Mouse (Mus musculus): Measurements from ENCODE around the gene Ktn1. TPM values are rescaled to one million over a fixed set of nuclear protein-coding genes. Genes with fewer than 3 reads are reported as not detected.

Gene Ktn1
- polyA plus RNA-seq (2015; fragmentation: Nextera tagmentation; extraction: Ambion mirVana): 51.9 and 56.8 TPM in 2 replicates

GRCm38 (mm10) chr14:47648218-47648617 lies at the start of gene Ktn1:
Gene Ktn1 (plus strand): TSS chr14:47648448.
- Histone ChIP-seq H3K27ac (ENCODE audit: low read length) (peak within 1 kb of the TSS; percentile 95), H3K4me1 (replicated peaks; ENCODE audit: control insufficient read depth, insufficient read depth, low read length) (peaks cover 12% of the 10 kb centered on the region), H3K9me3 (ENCODE audit: control insufficient read depth, low read length) (no peaks in the 10 kb centered on the region), H3K4me3 (ENCODE audit: low read length) (peak within 1 kb of the TSS; percentile 93), H3K4me2 (ENCODE audit: low read depth, low read length) (peak within 1 kb of the TSS; percentile 80), H3K27me3 (ENCODE audit: control insufficient read depth, insufficient read depth, low read depth, low read length) (no peaks in the 10 kb centered on the region), H3K9ac (ENCODE audit: low read length) (peak within 1 kb of the TSS; percentile 98), H3K36me3 (ENCODE audit: control insufficient read depth, insufficient read depth, low read length) (no peaks in the 10 kb centered on the region)
- no peak for ATAC-seq (ENCODE audit: low read depth)
- WGBS: 42% methylated on average over 5 of the region's 5 CpGs

DNA sequence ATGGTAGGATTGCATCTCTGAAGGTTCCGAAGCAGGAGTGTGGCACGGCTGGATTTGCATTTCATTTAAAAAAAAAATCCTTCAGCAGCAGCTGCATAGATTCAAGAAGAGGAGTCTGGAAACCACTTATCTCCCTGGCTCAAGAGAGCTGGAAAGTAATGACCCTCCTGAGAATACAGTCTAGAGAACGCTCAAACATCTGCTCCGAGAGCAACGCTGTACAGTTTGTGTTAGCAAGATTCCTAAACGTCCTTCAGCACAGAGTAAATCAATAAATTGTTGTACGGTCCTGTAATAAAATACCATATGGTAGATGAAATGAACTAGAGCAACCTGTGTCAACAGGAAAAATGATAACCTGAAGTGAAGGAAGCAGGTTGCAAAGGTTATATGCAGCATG lies 35.0 kb upstream of the Ktn1 start:
- no peaks in the 10 kb centered on the region for H3K4me1 ChIP-seq (replicated peaks; ENCODE audit: control insufficient read depth, insufficient read depth, low read length)
- no peaks in the 10 kb centered on the region for H3K27me3 ChIP-seq (ENCODE audit: control insufficient read depth, insufficient read depth, low read depth, low read length)
- no peaks in the 10 kb centered on the region for H3K36me3 ChIP-seq (ENCODE audit: control insufficient read depth, insufficient read depth, low read length)
- H3K9ac ChIP-seq (ENCODE audit: low read length): no peak overlapping the region
- no peak overlapping the region for H3K27ac ChIP-seq (ENCODE audit: low read length)
- H3K4me2 ChIP-seq (ENCODE audit: low read depth, low read length): no peak overlapping the region
- ATAC-seq (ENCODE audit: low read depth): no peak
- H3K9me3 ChIP-seq (ENCODE audit: control insufficient read depth, low read length): no peaks in the 10 kb centered on the region
- 52% methylated on average over 7 of the region's 7 CpGs for WGBS
- H3K4me3 ChIP-seq (ENCODE audit: low read length): no peak overlapping the region

- 77% methylated on average over 5 of the region's 5 CpGs for WGBS
Measured at GRCm38 (mm10) chr14:47618891-47619290, 29.4 kb upstream of the Ktn1 start.

DNA sequence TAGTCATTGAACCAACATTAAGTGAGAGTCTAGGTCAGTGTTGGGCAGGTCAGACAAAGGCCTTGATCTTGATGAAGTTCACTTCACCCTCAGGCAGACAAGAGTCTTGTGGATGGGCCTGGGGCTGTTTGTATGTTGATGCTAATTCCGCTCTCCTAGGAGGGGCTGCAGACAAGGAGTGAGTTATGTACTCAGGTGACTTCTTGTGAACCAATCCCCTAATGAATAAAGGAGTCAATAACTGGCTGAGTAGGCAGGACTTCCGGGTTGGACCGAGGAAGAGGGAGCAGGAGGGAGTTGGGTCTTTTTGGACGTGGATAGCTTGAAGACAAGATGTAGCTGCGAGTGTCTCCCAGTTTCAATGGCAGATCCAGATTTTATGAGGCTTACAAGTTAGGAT lies 26.3 kb upstream of the Ktn1 start:
- Histone ChIP-seq H3K27me3 (ENCODE audit: control insufficient read depth, insufficient read depth, low read depth, low read length) (no peaks in the 10 kb centered on the region), H3K27ac (ENCODE audit: low read length) (no peak overlapping the region), H3K4me2 (ENCODE audit: low read depth, low read length) (no peak overlapping the region), H3K4me1 (replicated peaks; ENCODE audit: control insufficient read depth, insufficient read depth, low read length) (no peaks in the 10 kb centered on the region), H3K9me3 (ENCODE audit: control insufficient read depth, low read length) (no peaks in the 10 kb centered on the region), H3K9ac (ENCODE audit: low read length) (no peak overlapping the region), H3K36me3 (ENCODE audit: control insufficient read depth, insufficient read depth, low read length) (no peaks in the 10 kb centered on the region), H3K4me3 (ENCODE audit: low read length) (no peak overlapping the region)
- no peak for ATAC-seq (ENCODE audit: low read depth)
- WGBS: 83% methylated on average over 5 of the region's 5 CpGs

More at GRCm38 (mm10) chr14:47618891-47619290, 29.4 kb upstream of the Ktn1 start:
- H3K27me3 ChIP-seq (ENCODE audit: control insufficient read depth, insufficient read depth, low read depth, low read length): no peaks in the 10 kb centered on the region
- H3K27ac ChIP-seq (ENCODE audit: low read length): no peak overlapping the region
- no peak overlapping the region for H3K9ac ChIP-seq (ENCODE audit: low read length)
- H3K4me1 ChIP-seq (replicated peaks; ENCODE audit: control insufficient read depth, insufficient read depth, low read length): no peaks in the 10 kb centered on the region
- H3K4me2 ChIP-seq (ENCODE audit: low read depth, low read length): no peak overlapping the region
- H3K9me3 ChIP-seq (ENCODE audit: control insufficient read depth, low read length): no peaks in the 10 kb centered on the region
- ATAC-seq (ENCODE audit: low read depth): no peak
- H3K36me3 ChIP-seq (ENCODE audit: control insufficient read depth, insufficient read depth, low read length): no peaks in the 10 kb centered on the region
- no peak overlapping the region for H3K4me3 ChIP-seq (ENCODE audit: low read length)

DNA sequence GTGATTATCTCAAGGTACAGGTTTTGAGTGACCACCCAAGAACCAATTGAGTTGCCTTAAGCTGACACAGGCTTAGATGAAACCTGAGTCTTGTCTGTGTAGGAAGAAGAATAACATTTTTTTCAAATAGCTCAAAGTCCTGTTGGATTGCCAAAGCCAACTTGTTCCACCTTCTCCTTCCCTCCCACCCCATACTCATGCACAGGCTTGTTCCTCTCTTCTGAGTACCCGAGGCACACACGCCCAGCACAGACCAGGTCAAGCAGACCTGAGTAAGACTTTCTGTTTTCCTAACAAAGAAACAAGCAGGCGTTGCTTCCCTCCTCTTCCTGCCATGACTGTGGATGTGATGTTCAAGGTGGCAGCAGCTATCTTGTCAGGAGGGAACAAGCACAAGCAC lies 23.4 kb upstream of the Ktn1 start:
- Histone ChIP-seq H3K36me3 (ENCODE audit: control insufficient read depth, insufficient read depth, low read length) (no peaks in the 10 kb centered on the region), H3K27ac (ENCODE audit: low read length) (no peak overlapping the region), H3K4me3 (ENCODE audit: low read length) (no peak overlapping the region), H3K4me1 (replicated peaks; ENCODE audit: control insufficient read depth, insufficient read depth, low read length) (no peaks in the 10 kb centered on the region), H3K27me3 (ENCODE audit: control insufficient read depth, insufficient read depth, low read depth, low read length) (no peaks in the 10 kb centered on the region), H3K9ac (ENCODE audit: low read length) (no peak overlapping the region), H3K9me3 (ENCODE audit: control insufficient read depth, low read length) (no peaks in the 10 kb centered on the region), H3K4me2 (ENCODE audit: low read depth, low read length) (no peak overlapping the region)
- no peak for ATAC-seq (ENCODE audit: low read depth)
- 47% methylated on average over 3 of the region's 3 CpGs for WGBS

GRCm38 (mm10) chr14:47626143-47626542 lies 22.1 kb upstream of the Ktn1 start:
- Histone ChIP-seq H3K9me3 (ENCODE audit: control insufficient read depth, low read length) (no peaks in the 10 kb centered on the region), H3K27ac (ENCODE audit: low read length) (no peak overlapping the region), H3K4me3 (ENCODE audit: low read length) (no peak overlapping the region), H3K9ac (ENCODE audit: low read length) (no peak overlapping the region), H3K4me1 (replicated peaks; ENCODE audit: control insufficient read depth, insufficient read depth, low read length) (no peaks in the 10 kb centered on the region), H3K36me3 (ENCODE audit: control insufficient read depth, insufficient read depth, low read length) (no peaks in the 10 kb centered on the region), H3K4me2 (ENCODE audit: low read depth, low read length) (no peak overlapping the region), H3K27me3 (ENCODE audit: control insufficient read depth, insufficient read depth, low read depth, low read length) (no peaks in the 10 kb centered on the region)
- 68% methylated on average over 4 of the region's 4 CpGs for WGBS
- no peak for ATAC-seq (ENCODE audit: low read depth)

DNA sequence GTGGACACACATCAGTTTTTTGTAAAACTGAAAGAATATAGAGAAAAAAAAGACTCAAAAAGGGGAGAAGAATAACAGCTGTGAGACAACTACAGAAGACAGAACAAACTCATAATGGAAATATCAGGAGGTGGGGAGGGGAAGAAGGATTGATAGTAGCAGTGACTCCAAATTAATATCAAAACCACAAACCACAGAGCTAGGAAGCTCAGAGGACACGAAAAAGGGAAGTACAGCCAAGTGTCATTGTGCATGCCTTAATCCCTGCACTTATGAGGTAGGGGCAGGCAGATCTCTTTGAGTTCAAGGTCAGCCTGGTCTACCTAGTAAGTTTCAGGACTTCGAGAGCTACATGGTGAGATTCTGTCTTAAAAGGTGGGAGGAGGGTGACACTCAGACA lies 21.4 kb upstream of the Ktn1 start:
- H3K9me3 ChIP-seq (ENCODE audit: control insufficient read depth, low read length): no peaks in the 10 kb centered on the region
- H3K27ac ChIP-seq (ENCODE audit: low read length): no peak overlapping the region
- no peak overlapping the region for H3K4me3 ChIP-seq (ENCODE audit: low read length)
- no peak for ATAC-seq (ENCODE audit: low read depth)
- H3K36me3 ChIP-seq (ENCODE audit: control insufficient read depth, insufficient read depth, low read length): no peaks in the 10 kb centered on the region
- 48% methylated on average over 2 of the region's 2 CpGs for WGBS
- no peak overlapping the region for H3K9ac ChIP-seq (ENCODE audit: low read length)
- no peaks in the 10 kb centered on the region for H3K27me3 ChIP-seq (ENCODE audit: control insufficient read depth, insufficient read depth, low read depth, low read length)
- no peak overlapping the region for H3K4me2 ChIP-seq (ENCODE audit: low read depth, low read length)
- no peaks in the 10 kb centered on the region for H3K4me1 ChIP-seq (replicated peaks; ENCODE audit: control insufficient read depth, insufficient read depth, low read length)

DNA sequence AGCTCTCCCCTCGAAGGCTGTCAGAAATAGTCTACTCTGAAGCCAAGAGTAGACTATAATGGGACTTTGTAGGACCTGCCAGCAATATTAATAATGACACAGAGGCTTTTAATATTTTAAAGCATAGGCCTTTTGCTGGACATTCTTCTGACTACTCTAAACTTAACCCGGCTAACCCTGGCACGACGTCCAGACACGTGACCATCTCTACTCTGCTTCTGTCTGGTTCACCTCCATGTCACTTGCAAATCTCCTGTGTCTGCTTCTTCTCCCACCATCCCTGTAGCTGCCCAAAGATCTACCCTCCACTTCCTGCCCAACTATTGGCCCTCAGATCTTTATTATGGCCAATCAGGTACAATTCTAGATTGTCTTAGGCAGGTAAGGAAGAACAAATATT lies 20.9 kb upstream of the Ktn1 start:
- H3K9ac ChIP-seq (ENCODE audit: low read length): no peak overlapping the region
- no peak overlapping the region for H3K4me3 ChIP-seq (ENCODE audit: low read length)
- 80% methylated on average over 5 of the region's 5 CpGs for WGBS
- ATAC-seq (ENCODE audit: low read depth): no peak
- H3K4me2 ChIP-seq (ENCODE audit: low read depth, low read length): no peak overlapping the region
- no peaks in the 10 kb centered on the region for H3K36me3 ChIP-seq (ENCODE audit: control insufficient read depth, insufficient read depth, low read length)
- H3K27ac ChIP-seq (ENCODE audit: low read length): no peak overlapping the region
- H3K27me3 ChIP-seq (ENCODE audit: control insufficient read depth, insufficient read depth, low read depth, low read length): no peaks in the 10 kb centered on the region
- no peaks in the 10 kb centered on the region for H3K9me3 ChIP-seq (ENCODE audit: control insufficient read depth, low read length)
- H3K4me1 ChIP-seq (replicated peaks; ENCODE audit: control insufficient read depth, insufficient read depth, low read length): no peaks in the 10 kb centered on the region

DNA sequence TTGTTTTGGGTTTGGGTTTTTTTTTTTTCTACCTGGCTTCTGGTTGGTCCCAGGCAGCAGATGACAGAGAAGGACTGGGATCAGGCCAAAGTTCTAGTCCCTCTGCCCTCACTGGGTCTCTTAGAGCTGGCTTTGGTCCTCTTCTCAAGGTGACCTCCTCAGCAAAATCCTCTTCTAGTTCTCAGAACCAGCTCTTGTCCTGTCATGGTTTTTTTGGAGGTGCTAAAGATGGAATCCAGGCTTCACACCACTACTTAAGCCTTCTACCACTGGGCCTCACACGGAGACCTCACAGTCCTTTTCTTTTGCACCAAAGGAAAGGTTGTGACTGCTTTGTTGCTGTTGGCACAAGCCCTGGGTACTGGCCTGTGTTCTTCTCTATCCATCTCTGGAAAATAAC lies 15.8 kb upstream of the Ktn1 start:
- H3K4me2 ChIP-seq (ENCODE audit: low read depth, low read length): no peak overlapping the region
- 63% methylated on average over 1 of the region's 1 CpGs for WGBS
- H3K27me3 ChIP-seq (ENCODE audit: control insufficient read depth, insufficient read depth, low read depth, low read length): no peaks in the 10 kb centered on the region
- no peak for ATAC-seq (ENCODE audit: low read depth)
- H3K4me1 ChIP-seq (replicated peaks; ENCODE audit: control insufficient read depth, insufficient read depth, low read length): peaks cover 15% of the 10 kb centered on the region
- no peak overlapping the region for H3K4me3 ChIP-seq (ENCODE audit: low read length)
- no peak overlapping the region for H3K9ac ChIP-seq (ENCODE audit: low read length)
- H3K36me3 ChIP-seq (ENCODE audit: control insufficient read depth, insufficient read depth, low read length): no peaks in the 10 kb centered on the region
- H3K27ac ChIP-seq (ENCODE audit: low read length): no peak overlapping the region
- no peaks in the 10 kb centered on the region for H3K9me3 ChIP-seq (ENCODE audit: control insufficient read depth, low read length)

- H3K4me1 ChIP-seq (replicated peaks; ENCODE audit: control insufficient read depth, insufficient read depth, low read length): peaks cover 15% of the 10 kb centered on the region
- H3K9me3 ChIP-seq (ENCODE audit: control insufficient read depth, low read length): no peaks in the 10 kb centered on the region
- no peaks in the 10 kb centered on the region for H3K36me3 ChIP-seq (ENCODE audit: control insufficient read depth, insufficient read depth, low read length)
- peak; percentile 84 for ATAC-seq (ENCODE audit: low read depth)
- no peak overlapping the region for H3K9ac ChIP-seq (ENCODE audit: low read length)
- no peaks in the 10 kb centered on the region for H3K27me3 ChIP-seq (ENCODE audit: control insufficient read depth, insufficient read depth, low read depth, low read length)
- 13% methylated on average over 9 of the region's 9 CpGs for whole genome bisulfite sequencing
- no peak overlapping the region for H3K4me3 ChIP-seq (ENCODE audit: low read length)
- H3K27ac ChIP-seq (ENCODE audit: low read length): peak overlapping the region; percentile 25; the same call in 1 of the 2 replicates
- peak overlapping the region; percentile 23; the same call in 1 of the 2 replicates for H3K4me2 ChIP-seq (ENCODE audit: low read depth, low read length)
Measured at GRCm38 (mm10) chr14:47634410-47634809, 13.8 kb upstream of the Ktn1 start.

Data from lung, embryonic 16.5 days (tissue).